Mouse (Mus musculus): ENCODE measurements around the gene Nos1ap. TPM values are rescaled to one million over a fixed set of nuclear protein-coding genes. Genes with fewer than 3 reads are reported as not detected.

The Nos1ap gene
- polyA plus RNA-seq, 1 experiment: 79.8 TPM

GRCm38 (mm10) chr1:170503277-170503739 lies 86.4 kb downstream of the Nos1ap start:
- TF ChIP-seq POLR2A (IDR thresholded peaks at IDR 0.05; ENCODE audit: low read depth, low read length) (no peak), CTCF (IDR thresholded peaks at IDR 0.05; ENCODE audit: extremely low read depth, insufficient read length, insufficient replicate concordance, low read depth, low read length) (no peak)
- 93% methylated on average over 4 of the region's 4 CpGs for WGBS

GRCm38 (mm10) chr1:170502491-170503276 lies 87.0 kb downstream of the Nos1ap start:
- H3K27me3 ChIP-seq (ENCODE audit: control insufficient read depth, insufficient read depth, low read length): no peaks in the 10 kb centered on the region
- no peaks in the 10 kb centered on the region for H3K36me3 ChIP-seq (ENCODE audit: control insufficient read depth, insufficient read depth, low read length)
- 0 out of 2 replicates have a peak, but pooled peaks cover 2% of the 10 kb centered on the region for H3K4me1 ChIP-seq (ENCODE audit: control insufficient read depth, insufficient read depth, insufficient read length, low read length)
- 66% methylated on average over 11 of the region's 11 CpGs for WGBS
- H3K27ac ChIP-seq (ENCODE audit: insufficient read depth, low read depth, low read length): no peak overlapping the region
- H3K4me3 ChIP-seq (ENCODE audit: low read depth, low read length): no peak overlapping the region
- TF ChIP-seq CTCF (IDR thresholded peaks at IDR 0.05; ENCODE audit: extremely low read depth, insufficient read length, insufficient replicate concordance, low read depth, low read length) (no peak), POLR2A (IDR thresholded peaks at IDR 0.05; ENCODE audit: low read depth, low read length) (no peak)

More at GRCm38 (mm10) chr1:170503277-170503739, 86.4 kb downstream of the Nos1ap start:
- H3K27me3 ChIP-seq (ENCODE audit: control insufficient read depth, insufficient read depth, low read length): no peaks in the 10 kb centered on the region
- no peak overlapping the region for H3K4me3 ChIP-seq (ENCODE audit: low read depth, low read length)
- 0 out of 2 replicates have a peak, but pooled peaks cover 2% of the 10 kb centered on the region for H3K4me1 ChIP-seq (ENCODE audit: control insufficient read depth, insufficient read depth, insufficient read length, low read length)
- H3K27ac ChIP-seq (ENCODE audit: insufficient read depth, low read depth, low read length): no peak overlapping the region
- H3K36me3 ChIP-seq (ENCODE audit: control insufficient read depth, insufficient read depth, low read length): no peaks in the 10 kb centered on the region

DNA sequence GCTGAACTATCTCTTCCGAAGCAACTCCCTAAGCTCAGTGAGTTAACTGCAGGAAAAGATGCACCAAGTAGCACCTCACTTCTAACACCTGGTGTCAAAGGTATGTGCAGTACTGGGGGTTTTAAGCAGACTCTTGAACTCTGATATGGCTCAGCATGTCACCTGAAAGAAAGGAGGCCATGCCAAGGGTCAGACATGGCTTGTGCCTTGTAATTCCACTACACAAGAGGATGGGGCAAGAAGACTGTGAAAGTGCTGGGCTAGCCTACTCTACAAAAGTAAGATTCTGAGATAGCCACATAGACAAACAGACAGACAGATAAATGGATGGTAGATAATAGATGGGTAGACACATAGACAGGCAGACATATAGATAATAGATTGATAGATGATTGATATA lies 87.7 kb downstream of the Nos1ap start:
- no peaks in the 10 kb centered on the region for H3K36me3 ChIP-seq (ENCODE audit: control insufficient read depth, insufficient read depth, low read length)
- H3K4me3 ChIP-seq (ENCODE audit: low read depth, low read length): no peak overlapping the region
- H3K27me3 ChIP-seq (ENCODE audit: control insufficient read depth, insufficient read depth, low read length): no peaks in the 10 kb centered on the region
- TF ChIP-seq CTCF (IDR thresholded peaks at IDR 0.05; ENCODE audit: extremely low read depth, insufficient read length, insufficient replicate concordance, low read depth, low read length) (no peak), POLR2A (IDR thresholded peaks at IDR 0.05; ENCODE audit: low read depth, low read length) (no peak)
- WGBS: 88% methylated on average over 1 of the region's 1 CpGs
- 0 out of 2 replicates have a peak, but pooled peaks cover 2% of the 10 kb centered on the region for H3K4me1 ChIP-seq (ENCODE audit: control insufficient read depth, insufficient read depth, insufficient read length, low read length)
- H3K27ac ChIP-seq (ENCODE audit: insufficient read depth, low read depth, low read length): no peak overlapping the region

DNA sequence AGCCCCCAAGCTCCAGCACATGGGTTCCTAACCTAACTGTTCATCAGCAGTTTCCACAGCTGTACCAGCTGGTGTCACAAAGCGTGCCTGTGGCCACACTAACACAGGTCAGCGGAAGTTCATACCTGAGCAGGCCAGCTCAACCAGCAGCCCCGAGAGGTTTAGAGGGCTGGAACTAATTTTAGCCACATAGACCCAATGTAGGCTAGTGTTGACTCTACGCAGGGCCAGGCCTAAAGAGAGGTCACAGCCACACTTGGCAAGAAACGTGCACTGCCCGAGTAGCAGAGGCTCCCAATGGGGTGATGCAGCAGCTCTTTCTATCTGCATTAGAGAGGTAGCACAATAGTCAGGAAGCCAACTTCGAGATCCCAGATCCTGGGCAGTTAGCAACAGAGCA lies 88.1 kb downstream of the Nos1ap start:
- H3K4me1 ChIP-seq (ENCODE audit: control insufficient read depth, insufficient read depth, insufficient read length, low read length): 0 out of 2 replicates have a peak, but pooled peaks cover 2% of the 10 kb centered on the region
- WGBS: 90% methylated on average over 7 of the region's 7 CpGs
- H3K4me3 ChIP-seq (ENCODE audit: low read depth, low read length): no peak overlapping the region
- H3K27me3 ChIP-seq (ENCODE audit: control insufficient read depth, insufficient read depth, low read length): no peaks in the 10 kb centered on the region
- no peaks in the 10 kb centered on the region for H3K36me3 ChIP-seq (ENCODE audit: control insufficient read depth, insufficient read depth, low read length)
- TF ChIP-seq CTCF (IDR thresholded peaks at IDR 0.05; ENCODE audit: extremely low read depth, insufficient read length, insufficient replicate concordance, low read depth, low read length) (no peak), POLR2A (IDR thresholded peaks at IDR 0.05; ENCODE audit: low read depth, low read length) (no peak)
- H3K27ac ChIP-seq (ENCODE audit: insufficient read depth, low read depth, low read length): no peak overlapping the region

- H3K27me3 ChIP-seq (ENCODE audit: control insufficient read depth, insufficient read depth, low read length): no peaks in the 10 kb centered on the region
- peaks cover 10% of the 10 kb centered on the region for H3K4me1 ChIP-seq (ENCODE audit: control insufficient read depth, insufficient read depth, insufficient read length, low read length)
- no peak overlapping the region for H3K27ac ChIP-seq (ENCODE audit: insufficient read depth, low read depth, low read length)
- H3K4me3 ChIP-seq (ENCODE audit: low read depth, low read length): no peak overlapping the region
- 50% methylated on average over 6 of the region's 6 CpGs for WGBS
- TF ChIP-seq CTCF (IDR thresholded peaks at IDR 0.05; ENCODE audit: extremely low read depth, insufficient read length, insufficient replicate concordance, low read depth, low read length) (no peak), POLR2A (IDR thresholded peaks at IDR 0.05; ENCODE audit: low read depth, low read length) (no peak)
- H3K36me3 ChIP-seq (ENCODE audit: control insufficient read depth, insufficient read depth, low read length): no peaks in the 10 kb centered on the region
Observed at GRCm38 (mm10) chr1:170499891-170500290, 89.8 kb downstream of the Nos1ap start.

- H3K36me3 ChIP-seq (ENCODE audit: control insufficient read depth, insufficient read depth, low read length): no peaks in the 10 kb centered on the region
- no peak overlapping the region for H3K27ac ChIP-seq (ENCODE audit: insufficient read depth, low read depth, low read length)
- TF ChIP-seq POLR2A (IDR thresholded peaks at IDR 0.05; ENCODE audit: low read depth, low read length) (no peak), CTCF (IDR thresholded peaks at IDR 0.05; ENCODE audit: extremely low read depth, insufficient read length, insufficient replicate concordance, low read depth, low read length) (no peak)
- H3K4me3 ChIP-seq (ENCODE audit: low read depth, low read length): no peak overlapping the region
- H3K27me3 ChIP-seq (ENCODE audit: control insufficient read depth, insufficient read depth, low read length): no peaks in the 10 kb centered on the region
- WGBS: 77% methylated on average over 4 of the region's 4 CpGs
- peaks cover 10% of the 10 kb centered on the region for H3K4me1 ChIP-seq (ENCODE audit: control insufficient read depth, insufficient read depth, insufficient read length, low read length)
Observed at GRCm38 (mm10) chr1:170499466-170499865, 90.2 kb downstream of the Nos1ap start.

DNA sequence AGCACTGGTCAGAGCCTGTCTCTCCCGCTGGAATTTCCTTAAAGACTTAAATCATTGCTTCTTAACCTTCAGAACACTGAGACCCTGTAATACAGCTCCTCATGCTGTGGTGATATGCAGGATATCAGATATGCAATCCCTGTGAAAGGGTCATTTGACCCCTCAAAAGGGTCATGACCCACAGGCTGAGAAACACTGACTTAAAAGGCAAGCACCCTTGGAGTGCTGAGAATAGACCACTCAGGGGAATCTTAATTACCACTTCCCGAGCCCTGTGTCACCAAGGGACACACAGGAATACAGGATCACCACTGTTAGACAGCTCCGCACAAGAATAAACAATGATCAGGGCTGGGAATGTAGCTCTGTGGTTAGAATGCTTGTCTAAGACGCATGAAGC lies 91.0 kb downstream of the Nos1ap start:
- no peak overlapping the region for H3K4me3 ChIP-seq (ENCODE audit: low read depth, low read length)
- WGBS: 87% methylated on average over 4 of the region's 4 CpGs
- no peaks in the 10 kb centered on the region for H3K36me3 ChIP-seq (ENCODE audit: control insufficient read depth, insufficient read depth, low read length)
- no peaks in the 10 kb centered on the region for H3K27me3 ChIP-seq (ENCODE audit: control insufficient read depth, insufficient read depth, low read length)
- no peak for TF ChIP-seq CTCF (IDR thresholded peaks at IDR 0.05; ENCODE audit: extremely low read depth, insufficient read length, insufficient replicate concordance, low read depth, low read length)
- TF ChIP-seq POLR2A (IDR thresholded peaks at IDR 0.05; ENCODE audit: low read depth, low read length): no peak
- peaks cover 10% of the 10 kb centered on the region for H3K4me1 ChIP-seq (ENCODE audit: control insufficient read depth, insufficient read depth, insufficient read length, low read length)
- H3K27ac ChIP-seq (ENCODE audit: insufficient read depth, low read depth, low read length): no peak overlapping the region
